Comparison of ENCODE assay signal across 14 mouse cellular contexts in genomic region chr11:52130451-52131068, GRCm38 (mm10). TPM values are rescaled to one million over a fixed set of nuclear protein-coding genes. Genes with fewer than 3 reads are reported as not detected.
DNase-seq lines count a peak whose midpoint lies in the region; ATAC-seq lines count a peak whose summit lies in the region.
"Had no signal": no experiment of that assay in that cellular context is flagged by ENCODE, and none has a peak within 500 bp of the region (broad histone marks: within the 10 kb centered on the region; RNA-seq: fewer than 3 reads in every experiment).

No protein-coding gene starts in this region.

- WGBS in hindbrain, embryonic 14.5 days, result 84% methylated on average over 7 of the region's 7 CpGs
- WGBS in hindbrain, embryonic 13.5 days, result 85% methylated on average over 7 of the region's 7 CpGs
- WGBS in lung, embryonic 15.5 days, result 75% methylated on average over 7 of the region's 7 CpGs

- no peaks in the 10 kb centered on the region for H3K27me3 ChIP-seq in hindbrain, embryonic 14.5 days (ENCODE audit: control insufficient read depth, insufficient read depth, low read length)
- H3K27me3 ChIP-seq in hindbrain, embryonic 13.5 days, result no peaks in the 10 kb centered on the region
- H3K27me3 ChIP-seq in lung, embryonic 15.5 days, result no peaks in the 10 kb centered on the region

- H3K4me2 ChIP-seq in hindbrain, embryonic 14.5 days (replicated peaks), result no peak overlapping the region
- no peak overlapping the region for H3K4me2 ChIP-seq in hindbrain, embryonic 13.5 days
- no peak overlapping the region for H3K4me2 ChIP-seq in lung, embryonic 15.5 days

- no peak for ATAC-seq in hindbrain, embryonic 14.5 days (ENCODE audit: low FRiP score)
- ATAC-seq in hindbrain, embryonic 13.5 days (ENCODE audit: low FRiP score), result no peak
- ATAC-seq in lung, embryonic 15.5 days (ENCODE audit: borderline replicate concordance, extremely low read depth, low FRiP score, low TSS enrichment), result 0 out of 2 replicates have a peak, but pooled peaks have one; percentile 11
- peak; percentile 51 for ATAC-seq in granulocyte monocyte progenitor cell, adult 5-6 weeks (replicated peaks; ENCODE audit: poor library complexity, severe bottlenecking)

- no peaks in the 10 kb centered on the region for H3K4me1 ChIP-seq in hindbrain, embryonic 14.5 days (replicated peaks; ENCODE audit: control insufficient read depth, insufficient read depth, low read length)
- peaks cover 5% of the 10 kb centered on the region; the same call in 1 of the 2 replicates for H3K4me1 ChIP-seq in hindbrain, embryonic 13.5 days (replicated peaks)
- H3K4me1 ChIP-seq in lung, embryonic 15.5 days, result 0 out of 2 replicates have a peak, but pooled peaks cover 17% of the 10 kb centered on the region

- H3K4me3 ChIP-seq in hindbrain, embryonic 14.5 days (replicated peaks; ENCODE audit: low read length), result no peak overlapping the region
- no peak overlapping the region for H3K4me3 ChIP-seq in hindbrain, embryonic 13.5 days
- no peak overlapping the region for H3K4me3 ChIP-seq in lung, embryonic 15.5 days

- peak; percentile 23 for DNase-seq in hindbrain, embryonic 14.5 days (ENCODE audit: low spot score)
- DNase-seq in lung, postnatal 4 days, result no peak
- DNase-seq in ES-CJ7 (ENCODE audit: low read depth, low spot score), result peak; percentile 44
- no peak for DNase-seq in embryo, embryonic 10 days (ENCODE audit: low spot score)
- DNase-seq: embryo, embryonic 11 days; gastrocnemius, postnatal 10 days; kidney, postnatal 25 days; left cerebral cortex, postnatal 4 days had no signal

- no peak overlapping the region for H3K9ac ChIP-seq in hindbrain, embryonic 14.5 days
- no peak overlapping the region for H3K9ac ChIP-seq in hindbrain, embryonic 13.5 days
- no peak overlapping the region for H3K9ac ChIP-seq in lung, embryonic 15.5 days

- H3K36me3 ChIP-seq in hindbrain, embryonic 14.5 days (replicated peaks; ENCODE audit: control insufficient read depth, insufficient read depth), result peaks cover 9% of the 10 kb centered on the region
- H3K36me3 ChIP-seq in hindbrain, embryonic 13.5 days, result peaks cover 20% of the 10 kb centered on the region
- H3K36me3 ChIP-seq in lung, embryonic 15.5 days, result no peaks in the 10 kb centered on the region; the same call in 1 of the 2 replicates

- H3K27ac ChIP-seq in hindbrain, embryonic 14.5 days, result no peak overlapping the region
- H3K27ac ChIP-seq in hindbrain, embryonic 13.5 days, result no peak overlapping the region
- no peak overlapping the region; the same call in 1 of the 2 replicates for H3K27ac ChIP-seq in lung, embryonic 15.5 days

- H3K9me3 ChIP-seq in hindbrain, embryonic 14.5 days (ENCODE audit: control insufficient read depth, low read length), result peaks cover 10% of the 10 kb centered on the region
- peaks cover 9% of the 10 kb centered on the region for H3K9me3 ChIP-seq in hindbrain, embryonic 13.5 days
- no peaks in the 10 kb centered on the region for H3K9me3 ChIP-seq in lung, embryonic 15.5 days

RNA-seq across cellular contexts. Expression of gene Olfr1373, which starts 14.8 kb away (rescaled TPM):
- polyA plus RNA-seq in hindbrain, embryonic 14.5 days (2014; fragmentation: Nextera tagmentation; extraction: Ambion mirVana), result not detected in 2 replicates
- polyA plus RNA-seq in hindbrain, embryonic 13.5 days (2015; fragmentation: Nextera tagmentation; extraction: Ambion mirVana), result not detected in 2 replicates
- polyA plus RNA-seq in lung, embryonic 15.5 days (2015; fragmentation: Nextera tagmentation; extraction: Ambion mirVana), result not detected in 2 replicates
- total RNA-seq in granulocyte monocyte progenitor cell, adult 5-6 weeks (2014; fragmentation: Nextera tagmentation), result not detected in 2 replicates
- total RNA-seq in granulocyte monocyte progenitor cell, adult 5-6 weeks (2017), result not detected in 2 replicates
- total RNA-seq: adrenal gland, adult 2 months; gastrocnemius, postnatal 10 days; left cerebral cortex, postnatal 4 days had no signal
- polyA plus RNA-seq: adrenal gland, adult 2 months; forebrain, embryonic 11.5 days; heart, embryonic 16.5 days had no signal

RNA-seq across cellular contexts. Expression of gene Ppp2ca, which starts 32.1 kb away (rescaled TPM):
- 165 and 180 TPM in 2 replicates for polyA plus RNA-seq in hindbrain, embryonic 14.5 days (2014; fragmentation: Nextera tagmentation; extraction: Ambion mirVana)
- 122 TPM in 2 replicates for polyA plus RNA-seq in hindbrain, embryonic 13.5 days (2015; fragmentation: Nextera tagmentation; extraction: Ambion mirVana)
- 75.7 and 76.9 TPM in 2 replicates for polyA plus RNA-seq in lung, embryonic 15.5 days (2015; fragmentation: Nextera tagmentation; extraction: Ambion mirVana)
- total RNA-seq in granulocyte monocyte progenitor cell, adult 5-6 weeks (2014; fragmentation: Nextera tagmentation), result 61.4 and 63.9 TPM in 2 replicates
- total RNA-seq in granulocyte monocyte progenitor cell, adult 5-6 weeks (2017), result 96.3 and 105 TPM in 2 replicates

Comparison
In these comparisons a context has a peak if more than half of its experiments do, and no peak if none do; other contexts are left out.
1. ATAC-seq: peak in lung, embryonic 15.5 days (single experiment) and granulocyte monocyte progenitor cell, adult 5-6 weeks (single experiment); none in hindbrain, embryonic 14.5 days (single experiment) and hindbrain, embryonic 13.5 days (single experiment).
2. DNase-seq: peak in hindbrain, embryonic 14.5 days (single experiment) and ES-CJ7 (single experiment); none in lung, postnatal 4 days (0 of 2) and embryo, embryonic 10 days (single experiment).